Mouse (Mus musculus) effector memory CD4-positive, alpha-beta T cell, adult 7 months (primary cell): Measurements from ENCODE around the gene Txndc11. TPM values are rescaled to one million over a fixed set of nuclear protein-coding genes. Genes with fewer than 3 reads are reported as not detected.

Experiments
- polyA plus RNA-seq: library from polyadenylated mRNA; unstranded; fragments of 100-300 nt; shearing (Covaris generic); gene quantifications from one replicate; pipeline ENCODE4 v1.2.1, GENCODE M21; 2017

The Txndc11 gene
- polyA plus RNA-seq = 72.3 TPM

DNA sequence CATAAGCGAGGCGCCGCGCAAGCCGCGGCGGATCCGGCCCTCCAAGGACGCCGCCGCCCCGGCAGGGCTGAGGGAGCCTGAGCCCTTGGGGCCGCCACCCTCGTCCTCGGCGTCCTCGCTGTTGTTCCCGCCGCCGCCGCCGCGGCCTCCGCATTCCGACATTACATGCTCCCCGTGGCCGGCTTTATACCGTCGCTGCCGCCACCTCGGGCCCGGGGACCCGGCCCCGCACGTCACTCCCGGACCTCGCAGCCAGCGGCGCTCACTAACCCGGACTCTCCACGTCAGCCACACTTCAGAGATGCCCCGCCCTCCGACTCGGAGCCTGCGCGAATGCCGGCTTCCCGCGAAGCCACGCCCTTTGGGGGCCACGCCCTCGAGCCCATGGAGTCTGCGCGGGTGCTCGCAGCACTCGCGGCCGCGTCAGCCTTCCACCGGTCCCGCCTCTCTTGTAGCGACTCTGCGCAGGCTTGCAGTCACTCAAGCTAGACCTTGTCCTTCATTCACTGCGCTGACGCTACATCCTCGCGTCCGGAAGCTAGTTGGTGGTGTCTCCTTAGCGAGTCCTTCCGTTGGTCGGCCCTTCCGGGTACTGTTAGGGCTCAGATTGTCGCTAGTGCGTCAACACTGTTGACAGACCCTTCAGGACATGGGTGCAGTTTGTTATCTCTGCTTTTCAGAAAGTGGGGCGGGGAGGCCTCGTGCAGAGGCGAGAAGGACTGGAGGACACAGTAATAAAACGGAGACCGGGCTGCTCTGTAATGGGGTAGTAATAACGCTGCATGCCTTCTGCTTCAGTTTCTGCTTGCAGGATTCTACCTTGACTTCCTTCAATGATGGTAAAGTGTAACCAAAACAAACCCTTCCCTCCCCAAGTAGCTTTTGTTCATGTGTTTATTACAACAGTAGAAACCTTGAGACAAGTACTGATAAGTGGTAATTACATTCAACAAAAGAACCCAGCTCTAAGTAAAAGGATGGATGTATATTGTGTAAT, at the start of gene Txndc11:
Gene Txndc11 (minus strand): TSS at position 303 of the 997 bp plus-strand sequence.

GRCm38 (mm10) chr16:11176208-11176883, 41.9 kb upstream of the Txndc11 start, which contains the start of gene Zc3h7a:
Gene Zc3h7a, minus strand, starts transcription at chr16:11176393.

DNA sequence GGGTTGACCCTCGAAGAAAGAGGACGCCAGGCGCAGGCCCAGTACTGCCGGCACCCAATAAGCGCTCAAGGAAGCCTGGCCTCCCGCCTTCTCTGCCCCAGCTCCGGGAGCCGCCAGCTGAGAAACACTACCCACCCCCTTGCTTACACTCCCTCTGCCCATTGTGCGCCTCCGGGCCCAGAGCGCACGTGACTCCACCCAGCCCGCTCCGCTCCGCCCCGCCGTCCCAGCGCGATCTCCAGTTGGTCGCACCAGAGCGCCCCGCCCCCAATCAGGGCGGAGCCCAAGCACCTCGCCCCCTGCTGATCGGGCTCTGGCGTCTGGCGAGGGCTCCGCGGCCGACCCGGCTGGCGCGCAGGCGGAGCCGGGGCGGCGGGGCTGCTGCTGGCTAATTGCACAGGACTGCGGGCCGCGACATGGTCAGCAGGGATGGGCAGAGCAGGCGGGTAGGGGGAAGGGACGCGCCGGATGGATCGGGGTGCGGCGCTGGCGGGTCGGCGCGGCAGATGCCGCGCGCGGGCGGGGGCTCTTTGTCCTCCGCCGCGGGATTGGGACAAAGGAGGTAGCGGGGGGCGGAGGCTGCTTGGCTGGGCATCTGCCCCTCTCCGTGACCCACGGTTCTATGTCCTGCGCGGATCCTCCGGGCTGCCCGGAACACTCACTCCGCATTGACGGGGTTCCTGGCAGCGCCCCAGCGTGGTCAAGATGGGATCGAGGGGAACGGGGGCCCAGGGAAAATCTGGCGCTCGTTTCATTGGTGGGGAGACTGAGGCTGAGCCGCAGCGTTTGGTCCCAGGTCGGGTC, 68.2 kb downstream of the Txndc11 start, which contains the start of gene Litaf:
Gene Litaf (minus strand): TSS at position 129 of the 804 bp plus-strand sequence.

DNA sequence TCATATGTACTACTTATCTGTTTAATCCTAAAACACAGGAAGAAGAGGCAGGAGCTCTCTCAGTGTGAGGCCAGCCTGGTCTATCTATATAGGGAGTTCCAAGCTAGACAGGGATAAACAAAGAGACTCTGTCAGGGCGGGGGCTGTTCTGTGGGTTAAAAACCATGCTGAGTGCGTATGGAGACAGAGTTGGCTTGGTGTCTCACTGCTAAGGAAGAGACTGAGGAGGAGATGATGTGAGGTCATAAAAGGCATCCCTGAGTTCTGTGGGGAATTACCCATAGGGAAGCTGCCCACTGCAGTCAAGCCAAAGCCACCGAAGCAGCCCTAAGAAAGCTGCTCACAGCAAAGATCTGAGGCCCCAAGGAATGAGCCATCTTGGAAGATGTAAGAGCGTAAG, 73.8 kb downstream of the Txndc11 start, which contains the start of gene Snn:
Gene Snn (plus strand): TSS at position 301 of the 400 bp plus-strand sequence.

Other genes with a start within 250 kb of the Txndc11 start
- 1.1 TPM for gene Snn, start 73.7 kb downstream of the Txndc11 start, polyA plus RNA-seq
- 164 TPM for gene Litaf, start 68.5 kb downstream of the Txndc11 start, polyA plus RNA-seq
- gene Zc3h7a, start 41.7 kb upstream of the Txndc11 start, polyA plus RNA-seq = 368 TPM
- 184 TPM for gene Rsl1d1, start 68.7 kb upstream of the Txndc11 start, polyA plus RNA-seq
- gene Gspt1, start 119.7 kb upstream of the Txndc11 start, polyA plus RNA-seq = 69.4 TPM
- gene Tnfrsf17, start 179.2 kb upstream of the Txndc11 start, polyA plus RNA-seq = not detected
- gene Snx29, start 188.3 kb upstream of the Txndc11 start, polyA plus RNA-seq = 21.4 TPM